Mouse (Mus musculus) CD8-positive naive resting alpha-beta T cell, adult 2 months (primary cell): Measurements from ENCODE around the gene Actl6b.

Source experiments
- DNase-seq, 2 experiments: peaks; one replicate each; pipeline ENCODE4 v3.0.0; 2022; ENCODE audit warnings: low read depth in 2 of 2, low spot score in 2 of 2

The Actl6b gene

DNA sequence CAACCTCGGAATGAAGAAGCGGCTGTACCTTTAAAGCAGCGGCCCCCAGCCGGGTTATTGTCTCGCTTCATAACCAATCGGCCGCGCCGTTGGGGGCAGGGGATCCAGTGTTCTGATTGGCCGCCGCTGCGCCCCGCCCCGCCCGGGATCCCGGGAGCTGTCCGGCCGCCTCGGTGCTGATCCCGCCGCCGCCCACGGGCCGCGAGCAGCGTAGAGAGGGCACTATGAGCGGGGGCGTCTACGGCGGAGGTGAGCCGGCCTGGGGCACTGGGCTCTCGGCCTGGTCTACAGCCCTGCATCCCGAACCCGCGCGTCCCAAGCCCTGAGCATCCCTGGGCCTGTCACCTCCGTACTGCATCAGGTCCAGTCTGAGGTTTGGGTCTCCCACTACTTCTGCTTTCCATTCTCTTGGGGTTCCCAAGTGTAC, at the start of gene Actl6b:
Actl6b (plus strand) TSS at position 107 of the 427 bp plus-strand sequence.
- no peak for DNase-seq

DNA sequence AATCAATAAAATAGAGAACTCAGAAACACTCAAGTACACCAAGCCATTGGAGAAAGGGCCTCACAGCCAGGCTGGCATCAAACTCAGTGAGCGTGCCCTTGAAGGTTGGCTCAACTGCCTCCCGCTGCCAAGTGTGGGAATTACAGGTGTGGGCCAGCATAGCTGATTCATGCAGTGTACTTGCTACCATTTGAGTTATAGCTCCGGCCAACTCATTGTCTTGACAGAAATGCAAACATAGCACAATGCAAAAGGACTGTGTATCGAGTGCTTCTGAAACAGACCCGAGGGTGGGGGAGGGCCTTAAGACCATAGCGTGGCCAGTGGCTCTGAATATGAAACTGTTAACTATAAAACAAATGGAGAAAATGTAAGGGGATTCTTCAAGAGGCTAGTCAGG, 49.3 kb upstream of the Actl6b start:
- DNase-seq = no peak

GRCm38 (mm10) chr5:137510014-137510501, 43.3 kb upstream of the Actl6b start:
- DNase-seq = peak; percentile 51 to 71

- no peak for DNase-seq
Measured at GRCm38 (mm10) chr5:137510573-137511390, 42.5 kb upstream of the Actl6b start.

DNA sequence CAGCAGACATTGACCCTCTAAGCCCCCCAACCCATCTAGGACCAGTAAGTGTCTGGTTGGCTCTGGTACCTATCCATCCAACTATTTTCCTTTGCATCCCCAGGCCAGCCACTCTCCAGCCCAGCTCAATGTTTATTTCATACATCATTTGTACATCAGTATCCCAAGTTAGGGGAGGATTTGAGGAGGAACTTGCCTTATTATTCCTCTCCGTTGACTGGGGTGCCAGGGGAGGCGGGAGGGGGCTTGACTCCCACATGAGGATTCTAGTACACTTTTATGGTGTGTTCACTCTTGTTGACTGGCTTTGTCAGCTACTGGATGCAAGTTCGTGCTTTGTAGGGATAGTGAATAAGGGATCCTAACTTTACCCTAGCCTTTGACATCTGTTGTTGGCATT, 41.6 kb upstream of the Actl6b start:
- DNase-seq = no peak

- no peak for DNase-seq
Measured at GRCm38 (mm10) chr5:137512847-137513794, 40.2 kb upstream of the Actl6b start.

- DNase-seq = no peak
Measured at GRCm38 (mm10) chr5:137513951-137514721, 39.2 kb upstream of the Actl6b start.

DNA sequence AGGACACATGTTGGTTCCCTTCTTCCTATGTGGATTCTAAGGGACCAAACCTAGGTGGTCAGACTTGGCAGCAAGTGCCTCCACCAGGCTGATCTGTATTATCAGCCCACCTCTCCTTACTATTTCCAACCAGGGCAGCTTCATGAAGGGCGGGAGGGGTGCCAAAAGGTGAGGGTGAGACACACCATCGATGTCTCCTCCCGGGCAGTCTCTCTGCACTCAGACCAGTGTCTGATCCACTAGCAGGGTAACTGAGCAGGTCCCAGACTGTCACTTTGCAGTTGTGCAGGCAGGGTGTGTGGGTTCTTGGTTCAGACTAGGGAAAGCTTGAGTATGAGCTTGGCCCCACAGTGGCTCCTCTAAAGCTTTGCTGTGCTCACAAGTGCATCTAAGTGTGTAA, 38.5 kb upstream of the Actl6b start:
- DNase-seq = no peak

DNA sequence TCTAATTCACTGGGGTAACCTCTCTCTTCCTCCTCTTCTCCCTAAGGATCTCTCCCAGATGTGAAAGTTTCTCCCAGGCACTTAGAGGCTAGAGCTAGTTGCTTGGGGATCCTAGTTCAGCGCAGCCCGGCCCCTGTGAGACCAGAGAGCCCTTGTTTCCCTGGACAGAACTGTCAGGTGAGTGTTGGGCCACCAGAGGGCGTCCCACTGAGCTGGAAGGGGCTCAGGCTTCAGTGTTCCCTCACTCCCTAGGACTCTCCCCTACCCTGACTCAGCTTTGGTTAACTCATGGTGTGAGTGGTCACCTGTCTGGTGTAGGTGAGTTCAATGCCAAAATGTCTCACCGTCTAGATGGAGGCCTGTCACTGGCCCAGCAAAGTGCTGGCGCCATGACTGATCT, 34.9 kb upstream of the Actl6b start, which contains the start of gene Gigyf1:
Gigyf1 (plus strand) TSS at position 113 of the 400 bp plus-strand sequence.
- DNase-seq = no peak

DNA sequence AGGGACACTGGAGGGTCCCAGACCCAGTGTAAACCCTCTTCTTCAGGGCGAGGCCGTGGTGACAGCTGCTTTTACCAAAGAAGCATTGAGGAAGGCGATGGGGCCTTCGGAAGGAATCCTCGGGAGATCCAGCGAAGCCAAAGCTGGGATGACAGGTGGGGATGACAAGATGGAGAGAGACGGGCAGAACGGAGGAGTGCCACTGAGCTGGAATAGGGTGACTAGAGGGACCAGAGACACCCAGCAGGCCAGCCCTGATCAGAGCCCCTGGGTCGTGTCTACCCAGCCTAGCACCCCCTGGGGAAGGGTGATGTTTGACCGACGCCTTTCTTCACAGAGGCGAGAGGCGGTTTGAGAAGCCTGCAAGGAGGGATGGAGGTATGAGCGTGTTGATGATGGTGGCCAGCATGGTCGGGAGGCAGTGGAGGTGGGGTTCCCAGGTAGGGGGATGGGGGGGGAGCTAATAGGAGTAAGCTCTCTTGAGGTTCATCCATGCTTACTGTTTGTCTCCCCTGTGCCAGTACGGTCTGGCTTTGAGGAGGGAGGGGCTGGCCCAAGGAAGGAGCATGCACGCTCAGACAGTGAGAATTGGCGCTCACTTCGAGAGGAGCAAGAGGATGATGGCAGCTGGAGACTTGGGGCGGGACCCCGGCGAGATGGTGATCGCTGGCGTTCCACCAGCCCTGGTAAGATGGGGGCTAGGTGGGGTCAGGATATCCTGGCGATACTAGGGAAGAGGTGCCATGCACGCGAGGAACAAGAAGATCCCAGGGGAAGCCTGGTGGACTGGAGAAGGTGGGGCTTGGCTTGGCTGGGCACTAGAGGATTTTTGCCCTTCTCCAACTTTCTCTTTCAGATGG, 33.4 kb upstream of the Actl6b start:
- no peak for DNase-seq

GRCm38 (mm10) chr5:137521861-137522260, 31.5 kb upstream of the Actl6b start:
- DNase-seq = no peak

DNA sequence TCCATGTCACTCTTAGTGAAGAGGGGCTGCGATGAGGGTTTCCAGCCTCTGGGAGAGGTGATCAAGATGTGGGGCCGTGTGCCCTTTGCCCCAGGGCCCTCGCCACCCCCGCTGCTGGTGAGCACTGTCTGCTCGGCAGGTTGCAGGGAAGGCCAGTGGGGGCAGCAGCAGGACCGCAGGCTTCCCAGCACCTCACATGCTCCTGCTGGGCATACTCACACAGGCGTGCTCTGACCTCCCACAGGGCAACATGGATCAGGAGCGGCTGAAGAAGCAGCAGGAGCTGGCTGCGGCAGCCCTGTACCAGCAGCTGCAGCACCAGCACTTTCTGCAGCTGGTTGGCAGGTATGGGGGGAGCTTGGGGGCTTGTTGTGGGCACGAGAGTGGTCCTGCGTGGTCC, 30.6 kb upstream of the Actl6b start:
- DNase-seq = no peak

DNA sequence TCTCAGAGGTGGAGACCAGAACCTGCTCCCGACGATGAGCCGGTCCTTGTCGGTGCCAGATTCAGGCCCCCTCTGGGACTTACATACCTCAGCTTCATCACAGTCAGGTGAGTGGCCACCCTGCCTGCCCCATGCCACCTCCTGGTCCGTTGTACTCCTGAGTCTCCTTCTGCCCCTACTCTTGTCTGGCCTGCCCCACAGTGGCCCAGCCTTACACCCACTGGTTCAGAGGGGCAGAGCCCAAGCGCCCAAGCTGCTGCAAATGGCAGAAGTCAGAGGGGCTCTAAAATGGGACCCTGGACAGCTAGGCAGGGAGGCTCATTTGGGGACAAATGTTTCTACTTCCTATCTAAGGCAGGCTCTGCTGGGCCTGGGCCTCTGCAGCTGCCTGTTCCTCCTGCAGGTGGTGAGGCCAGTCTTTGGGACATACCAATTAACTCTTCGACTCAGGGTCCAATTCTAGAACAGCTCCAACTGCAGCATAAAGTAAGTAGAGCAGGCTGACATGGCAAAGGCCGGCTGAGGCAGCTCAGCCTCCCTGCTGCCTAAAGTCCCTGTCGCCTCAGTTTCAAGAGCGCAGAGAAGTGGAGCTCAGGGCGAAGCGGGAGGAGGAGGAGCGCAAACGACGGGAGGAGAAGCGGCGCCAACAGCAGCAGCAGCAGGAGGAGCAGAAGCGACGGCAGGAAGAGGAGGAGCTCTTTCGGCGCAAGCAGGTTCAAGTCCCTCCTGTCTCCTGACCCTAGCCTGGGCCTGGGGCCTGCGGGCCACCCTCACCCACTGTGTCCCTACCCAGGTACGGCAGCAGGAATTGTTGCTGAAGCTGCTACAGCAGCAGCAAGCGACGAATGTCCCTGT, 29.7 kb upstream of the Actl6b start:
- no peak for DNase-seq

- no peak for DNase-seq
Measured at GRCm38 (mm10) chr5:137524251-137524515, 29.1 kb upstream of the Actl6b start.

DNA sequence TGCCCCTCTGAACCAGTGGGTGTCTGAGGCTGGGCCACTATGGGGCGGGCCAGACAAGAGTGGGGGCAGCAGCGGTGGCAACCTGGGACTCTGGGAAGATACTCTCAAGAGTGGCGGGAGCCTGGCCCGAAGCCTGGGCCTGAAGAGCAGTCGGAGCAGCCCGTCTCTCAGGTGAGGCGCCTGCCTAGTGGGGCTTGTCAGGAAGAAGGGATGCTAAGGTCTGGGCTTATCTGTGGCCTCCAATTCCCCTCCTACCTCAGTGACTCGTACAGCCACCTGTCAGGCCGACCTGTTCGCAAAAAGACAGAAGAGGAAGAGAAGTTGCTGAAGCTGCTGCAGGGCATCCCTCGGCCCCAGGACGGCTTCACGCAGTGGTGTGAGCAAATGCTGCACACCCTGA, 28.6 kb upstream of the Actl6b start:
- DNase-seq = no peak

DNA sequence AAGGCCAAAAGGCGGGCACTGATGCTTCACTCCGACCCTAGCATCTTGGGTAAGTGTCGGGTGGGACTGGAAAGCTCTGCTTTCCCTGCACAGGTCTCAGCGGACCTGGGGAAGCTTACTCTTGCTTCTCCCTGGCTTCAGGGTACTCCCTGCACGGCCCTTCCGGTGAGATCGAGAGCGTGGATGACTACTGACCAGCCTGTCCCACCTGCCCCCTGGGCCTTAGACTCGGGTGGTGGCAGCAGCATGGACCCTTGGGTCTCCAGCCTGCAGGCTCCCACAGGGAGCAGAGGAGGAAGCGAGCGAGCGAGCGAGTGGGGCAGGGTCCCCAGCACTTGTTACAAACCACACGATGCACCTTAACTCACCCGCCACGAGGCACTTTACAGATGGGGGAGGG, 27.8 kb upstream of the Actl6b start:
- no peak for DNase-seq

GRCm38 (mm10) chr5:137526192-137526936, 27.0 kb upstream of the Actl6b start:
- DNase-seq = no peak

- DNase-seq = no peak
Measured at GRCm38 (mm10) chr5:137527413-137527812, 25.9 kb upstream of the Actl6b start.
